Mouse (Mus musculus) thymus, adult 2 months (tissue): ENCODE results near the gene Smg6. TPM values are rescaled to one million over a fixed set of nuclear protein-coding genes. Genes with fewer than 3 reads are reported as not detected.
"Not testable (repeated sequence)": the region's sequence is repeated elsewhere in the genome, so short reads cannot be mapped to it uniquely, and the experiment has no call there.

Experiments used
- DNase-seq: peaks from one replicate; pipeline ENCODE4 v3.0.0; 2021
- H3K27ac ChIP-seq: fragments of 200-500 bp; 2 replicates; pipeline ENCODE4 v1.5.1; 2012; ENCODE audit warnings: low read length, control low read depth; ENCODE audit not compliant: control insufficient read depth, insufficient read depth
- H3K27me3 ChIP-seq: fragments of 200-500 bp; 2 replicates; pipeline ENCODE4 v1.6.1; 2012; ENCODE audit warnings: mild to moderate bottlenecking, low read length, moderate library complexity, mixed read lengths; ENCODE audit not compliant: control insufficient read depth, insufficient read depth
- H3K36me3 ChIP-seq: fragments of 200-500 bp; 2 replicates; pipeline ENCODE4 v1.6.1; 2012; ENCODE audit warnings: mild to moderate bottlenecking, low read length, moderate library complexity; ENCODE audit not compliant: control insufficient read depth, insufficient read depth
- H3K4me1 ChIP-seq: fragments of 200-500 bp; replicated peaks from 2 replicates; pipeline ENCODE4 v1.6.1; 2012; ENCODE audit warnings: low read length; ENCODE audit not compliant: control insufficient read depth, insufficient read depth
- H3K4me3 ChIP-seq: fragments of 200-500 bp; 2 replicates; pipeline ENCODE4 v1.5.1; 2012; ENCODE audit warnings: mild to moderate bottlenecking, low read length, control low read depth, moderate library complexity; ENCODE audit not compliant: control insufficient read depth, insufficient read depth
- CTCF ChIP-seq: fragments of 200-500 bp; IDR thresholded peaks from 2 replicates; pipeline ENCODE4 v1.5.1; 2012; ENCODE audit warnings: mild to moderate bottlenecking, control low read depth, low read length, moderate library complexity, borderline replicate concordance; ENCODE audit not compliant: control insufficient read depth, poor library complexity, insufficient read depth; ENCODE audit errors: extremely low read depth
- POLR2A ChIP-seq: fragments of 200-500 bp; IDR thresholded peaks from 2 replicates; pipeline ENCODE4 v1.6.1; 2012; ENCODE audit warnings: mild to moderate bottlenecking, low read length, control low read depth, moderate library complexity; ENCODE audit not compliant: control insufficient read depth, poor library complexity, insufficient read depth; ENCODE audit errors: extremely low read depth
- WGBS: fragments of 180-500 bp; shearing (Covaris S2); methylation state at CpG from one replicate; pipeline ENCODE4 v1.1.7; 2018; 5-methylcytosine and 5-hydroxymethylcytosine counted together
- polyA plus RNA-seq: library from polyadenylated mRNA; depleted of rRNA; stranded (reverse); fragments of >200 nt; gene quantifications from 2 replicates; pipeline ENCODE4 v1.2.3, GENCODE M21; 2012

Gene Smg6
- polyA plus RNA-seq, 1 experiment = 69.7 TPM

DNA sequence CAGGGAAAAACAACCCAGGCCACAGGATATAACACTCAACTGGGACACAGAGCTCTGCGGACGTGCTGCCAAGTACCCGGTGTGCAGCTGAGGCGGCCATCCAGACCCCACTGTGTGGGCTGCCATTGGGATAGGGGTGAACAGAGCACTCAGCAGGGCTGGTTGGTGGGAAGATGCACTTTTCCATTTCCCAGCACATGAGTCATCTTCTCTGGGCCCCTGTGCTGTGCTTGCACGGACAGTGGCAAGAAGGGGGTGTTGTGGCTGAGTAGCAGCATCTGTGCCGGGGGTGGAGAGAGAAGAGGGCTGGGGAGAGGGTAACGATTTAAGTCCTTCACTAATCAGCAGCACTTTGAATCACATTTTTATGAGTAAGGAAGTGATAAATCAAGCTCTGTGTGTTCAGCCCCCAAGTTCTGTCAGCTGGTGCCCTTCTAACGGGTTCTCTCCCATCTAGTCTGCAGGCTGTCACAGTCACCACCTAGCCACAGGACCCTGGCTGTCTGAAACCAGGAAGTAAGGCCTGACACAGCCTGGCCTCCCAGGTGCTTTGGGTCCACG lies 66.9 kb downstream of the Smg6 start:
- H3K4me1 ChIP-seq = no peaks in the 10 kb centered on the region
- peaks cover 22% of the 10 kb centered on the region for H3K36me3 ChIP-seq
- H3K27ac ChIP-seq = no peak overlapping the region
- 81% methylated on average over 9 of the region's 9 CpGs for WGBS
- no peaks in the 10 kb centered on the region for H3K27me3 ChIP-seq
- no peak for DNase-seq
- TF ChIP-seq CTCF (no peak), POLR2A (no peak)
- H3K4me3 ChIP-seq = no peak overlapping the region

- no peak for DNase-seq
- WGBS = 93% methylated on average over 1 of the region's 1 CpGs
- TF ChIP-seq CTCF = no peak
- TF ChIP-seq POLR2A = no peak
- H3K4me1 ChIP-seq = no peaks in the 10 kb centered on the region
- no peak overlapping the region for H3K4me3 ChIP-seq
- H3K27ac ChIP-seq = no peak overlapping the region
- peaks cover 22% of the 10 kb centered on the region for H3K36me3 ChIP-seq
- H3K27me3 ChIP-seq = no peaks in the 10 kb centered on the region
These were observed 68.5 kb downstream of the Smg6 start for GRCm38 (mm10) chr11:74994141-74994540.

DNA sequence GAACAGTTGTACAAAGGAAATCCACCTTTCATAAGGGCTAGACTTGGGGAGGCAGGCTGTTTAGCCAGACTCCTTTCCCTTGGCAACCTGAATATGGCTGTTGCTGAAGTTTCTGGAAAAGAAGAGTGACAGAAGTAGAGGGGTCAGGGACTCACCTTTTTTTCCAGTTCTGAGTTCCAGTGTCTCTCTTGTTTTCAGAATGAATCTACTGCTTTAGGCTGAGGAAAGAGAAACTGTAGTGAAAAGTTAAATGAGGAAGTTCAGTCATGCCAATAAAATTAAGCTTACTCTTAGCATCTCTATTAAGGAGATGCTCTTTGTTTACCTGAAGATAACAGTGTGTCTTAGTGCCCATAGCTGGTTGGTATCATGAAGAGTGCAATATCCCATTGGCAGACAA lies 69.2 kb downstream of the Smg6 start:
- H3K27ac ChIP-seq = no peak overlapping the region
- no peak overlapping the region for H3K4me3 ChIP-seq
- no peak for DNase-seq
- peaks cover 22% of the 10 kb centered on the region for H3K36me3 ChIP-seq
- TF ChIP-seq CTCF (no peak), POLR2A (no peak)
- no peaks in the 10 kb centered on the region for H3K27me3 ChIP-seq
- no peaks in the 10 kb centered on the region for H3K4me1 ChIP-seq

DNA sequence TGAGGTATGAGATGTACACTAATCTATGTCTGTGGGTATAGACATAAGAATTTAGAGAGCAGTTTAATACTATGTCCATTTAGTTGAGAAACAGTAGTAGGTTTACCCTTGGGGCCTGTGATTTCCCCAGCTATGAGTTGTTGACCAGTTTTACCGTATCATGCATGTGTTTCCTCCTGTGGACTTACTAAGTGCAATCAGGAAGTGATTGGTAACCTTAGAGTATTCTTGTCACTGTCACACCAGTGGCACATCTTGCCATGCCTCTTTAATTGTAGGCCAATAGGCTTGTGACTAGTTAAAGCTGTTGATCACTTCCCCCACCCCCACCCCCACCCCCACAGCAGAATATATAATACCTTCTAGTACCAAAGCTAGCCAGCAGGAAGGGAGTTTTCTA lies 70.9 kb downstream of the Smg6 start:
- no peak for TF ChIP-seq CTCF
- Histone ChIP-seq H3K27me3 (no peaks in the 10 kb centered on the region), H3K36me3 (peaks cover 9% of the 10 kb centered on the region), H3K27ac (no peak overlapping the region), H3K4me1 (no peaks in the 10 kb centered on the region; the same call in 1 of the 2 replicates), H3K4me3 (no peak overlapping the region)
- 100% methylated on average over 1 of the region's 1 CpGs for WGBS
- DNase-seq = no peak

DNA sequence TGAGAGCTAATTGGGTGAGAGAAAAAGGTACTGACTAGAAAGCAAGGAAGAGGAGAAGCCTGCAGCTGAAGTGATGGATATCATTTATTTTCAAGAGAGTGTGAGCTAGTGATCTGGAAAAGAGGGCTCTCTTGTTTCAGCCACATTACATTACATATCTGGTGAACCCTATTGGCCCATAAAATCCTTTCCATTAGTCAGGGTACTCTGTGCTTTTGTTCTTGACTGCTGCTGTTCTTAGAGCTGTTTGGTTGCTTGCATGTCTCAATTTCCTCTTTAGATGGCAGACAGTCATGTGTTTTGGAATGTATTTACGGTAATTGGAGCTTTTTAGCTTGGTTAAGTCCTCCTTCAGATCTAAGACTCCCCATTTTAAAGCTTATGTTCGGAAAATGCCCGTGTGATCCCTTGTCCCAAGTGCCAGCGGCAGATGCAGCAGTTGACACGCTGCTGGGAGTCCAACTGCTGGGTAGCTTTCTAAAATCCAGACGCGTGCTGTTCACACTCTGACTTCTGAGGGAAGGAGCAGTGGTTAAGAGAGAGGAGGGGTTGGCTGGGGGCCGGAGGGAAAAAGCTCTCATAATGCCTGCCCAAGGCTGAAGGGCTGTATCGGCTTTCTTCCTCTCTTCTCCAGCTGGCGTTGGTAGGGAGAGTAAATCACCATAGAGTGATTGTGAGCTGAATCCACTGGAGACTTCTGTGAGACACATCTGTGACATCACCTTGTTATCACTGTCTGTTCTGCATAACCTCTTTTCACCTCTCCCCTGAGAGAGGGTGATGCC lies 75.4 kb downstream of the Smg6 start:
- H3K36me3 ChIP-seq = no peaks in the 10 kb centered on the region
- no peak for TF ChIP-seq POLR2A
- no peak for TF ChIP-seq CTCF
- no peak for DNase-seq
- no peak overlapping the region for H3K27ac ChIP-seq
- no peaks in the 10 kb centered on the region; the same call in 1 of the 2 replicates for H3K4me1 ChIP-seq
- H3K4me3 ChIP-seq = no peak overlapping the region
- no peaks in the 10 kb centered on the region for H3K27me3 ChIP-seq
- 81% methylated on average over 10 of the region's 10 CpGs for WGBS

DNA sequence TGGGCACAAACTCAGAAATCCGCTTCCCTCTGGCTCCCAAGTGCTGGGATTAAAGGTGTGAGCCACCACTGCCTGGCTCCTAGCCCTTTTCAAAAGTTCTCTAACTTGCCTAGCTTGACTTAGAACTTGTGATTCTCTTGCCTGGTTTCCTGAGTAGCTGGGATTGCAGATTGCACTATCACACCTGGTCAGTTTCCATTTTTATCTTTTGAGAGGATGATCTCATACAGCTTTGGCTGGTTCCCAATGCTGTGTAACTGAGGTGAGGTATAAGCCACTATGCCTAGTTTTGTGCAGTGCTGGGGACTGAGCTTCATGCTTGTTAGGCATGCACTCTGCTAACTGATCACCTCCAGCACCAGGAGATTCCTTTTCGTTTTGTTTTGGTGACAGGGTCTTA lies 82.6 kb downstream of the Smg6 start:
- H3K27ac ChIP-seq = no peak overlapping the region
- 93% methylated on average over 2 of the region's 2 CpGs for WGBS
- DNase-seq = no peak
- no peak overlapping the region for H3K4me3 ChIP-seq
- no peaks in the 10 kb centered on the region for H3K27me3 ChIP-seq
- peaks cover 2% of the 10 kb centered on the region; the same call in 1 of the 2 replicates for H3K4me1 ChIP-seq
- no peaks in the 10 kb centered on the region for H3K36me3 ChIP-seq
- no peak for TF ChIP-seq CTCF
- no peak for TF ChIP-seq POLR2A

DNA sequence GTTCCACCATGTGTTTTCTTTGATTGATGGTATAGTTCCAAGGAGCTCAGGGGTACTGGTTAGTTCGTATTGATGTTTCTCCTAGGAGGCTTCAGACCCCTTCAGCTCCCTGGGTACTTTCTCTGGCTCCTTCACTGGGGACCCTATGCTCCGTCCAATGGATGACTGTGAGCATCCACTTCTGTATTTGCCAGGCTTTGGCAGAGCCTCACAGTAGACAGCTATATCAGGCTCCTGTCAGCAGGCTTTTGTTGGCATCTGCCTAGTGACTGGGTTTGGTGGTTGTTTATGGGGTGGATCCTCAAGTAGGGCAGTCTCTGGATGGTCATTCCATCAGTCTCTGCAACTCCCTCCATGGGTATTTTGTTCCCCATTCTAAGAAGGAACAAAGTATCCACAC lies 83.9 kb downstream of the Smg6 start:
- not testable (repeated sequence) for H3K36me3 ChIP-seq, H3K27me3 ChIP-seq, H3K4me1 ChIP-seq, DNase-seq, H3K27ac ChIP-seq, H3K4me3 ChIP-seq
- WGBS = 98% methylated on average over 2 of the region's 2 CpGs
